Mouse (Mus musculus): Measurements from ENCODE around the gene Adam22. TPM values are rescaled to one million over a fixed set of nuclear protein-coding genes. Genes with fewer than 3 reads are reported as not detected.

The Adam22 gene
- 15.5 and 16.3 TPM in 2 replicates for polyA plus RNA-seq (2014; fragmentation: Nextera tagmentation; extraction: Ambion mirVana)

DNA sequence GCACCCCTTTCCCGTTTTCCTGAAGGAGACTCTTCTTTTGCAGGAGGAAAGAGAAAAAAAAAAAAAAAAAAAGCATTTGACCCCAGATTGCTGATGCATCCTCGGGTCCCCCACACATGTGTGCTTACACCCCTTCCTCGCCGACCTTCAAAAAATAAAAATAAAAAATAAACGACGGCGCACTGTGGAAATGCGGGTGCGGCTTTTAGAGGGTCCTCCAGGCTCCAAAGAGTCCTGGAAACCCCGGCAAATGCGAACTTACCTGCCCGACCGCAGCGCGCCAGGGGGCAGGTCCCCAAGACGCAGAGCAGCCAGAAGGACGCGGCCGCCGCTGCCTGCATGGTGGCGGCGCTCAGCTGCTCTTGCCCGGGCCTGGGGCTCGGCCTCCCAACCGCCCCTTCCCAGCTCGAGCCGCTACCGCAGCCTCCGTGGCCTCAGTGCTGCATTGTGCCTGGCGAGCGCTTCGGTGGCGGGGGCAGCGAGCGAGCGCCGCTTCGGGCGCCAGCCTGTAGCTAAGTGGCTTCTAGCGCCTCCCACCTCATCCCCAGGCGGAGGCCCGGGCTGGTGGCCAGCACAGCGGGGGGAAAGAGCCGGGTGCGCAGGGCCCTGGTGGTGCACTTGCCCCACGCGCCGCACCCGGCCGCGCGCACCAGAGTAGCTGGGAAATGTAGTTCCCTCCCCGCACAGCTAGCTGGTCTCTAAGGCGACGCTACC, at the start of gene Adam22:
Gene Adam22 (minus strand): TSS at position 547 of the 714 bp plus-strand sequence.
- ATAC-seq (replicated peaks; ENCODE audit: low FRiP score): peak; percentile 94
- H3K27ac ChIP-seq (ENCODE audit: low read depth, low read length): peak within 1 kb of the TSS; percentile 54; the same call in 1 of the 2 replicates
- H3K4me2 ChIP-seq (ENCODE audit: low read depth, low read length, severe bottlenecking): peak within 1 kb of the TSS; percentile 85
- H3K9ac ChIP-seq (ENCODE audit: low read length): peak within 1 kb of the TSS; percentile 84
- peak; percentile 84 for DNase-seq (ENCODE audit: low spot score)
- WGBS: under 1% methylated on average over 55 of the region's 55 CpGs
- H3K4me1 ChIP-seq (replicated peaks; ENCODE audit: control insufficient read depth, insufficient read depth, low read length): no peaks in the 10 kb centered on the region
- H3K27me3 ChIP-seq (ENCODE audit: control insufficient read depth, insufficient read depth, low read length): no peaks in the 10 kb centered on the region
- H3K9me3 ChIP-seq (ENCODE audit: control insufficient read depth, low read length): no peaks in the 10 kb centered on the region
- no peaks in the 10 kb centered on the region for H3K36me3 ChIP-seq (ENCODE audit: control insufficient read depth, insufficient read depth, low read length)
- peak within 1 kb of the TSS; percentile 68 for H3K4me3 ChIP-seq (ENCODE audit: low read depth, low read length)

- H3K9me3 ChIP-seq (ENCODE audit: control insufficient read depth, low read length): no peaks in the 10 kb centered on the region
- WGBS: 37% methylated on average over 1 of the region's 1 CpGs
- H3K4me1 ChIP-seq (replicated peaks; ENCODE audit: control insufficient read depth, insufficient read depth, low read length): peaks cover 3% of the 10 kb centered on the region; the same call in 1 of the 2 replicates
- no peak overlapping the region for H3K4me2 ChIP-seq (ENCODE audit: low read depth, low read length, severe bottlenecking)
- no peak overlapping the region for H3K4me3 ChIP-seq (ENCODE audit: low read depth, low read length)
- ATAC-seq (replicated peaks; ENCODE audit: low FRiP score): no peak
- no peak overlapping the region for H3K27ac ChIP-seq (ENCODE audit: low read depth, low read length)
- peaks cover 4% of the 10 kb centered on the region; the same call in 1 of the 2 replicates for H3K36me3 ChIP-seq (ENCODE audit: control insufficient read depth, insufficient read depth, low read length)
- no peak for DNase-seq (ENCODE audit: low spot score)
- no peaks in the 10 kb centered on the region for H3K27me3 ChIP-seq (ENCODE audit: control insufficient read depth, insufficient read depth, low read length)
- H3K9ac ChIP-seq (ENCODE audit: low read length): no peak overlapping the region
Measured at GRCm38 (mm10) chr5:8417443-8417842, 49.5 kb upstream of the Adam22 start.

DNA sequence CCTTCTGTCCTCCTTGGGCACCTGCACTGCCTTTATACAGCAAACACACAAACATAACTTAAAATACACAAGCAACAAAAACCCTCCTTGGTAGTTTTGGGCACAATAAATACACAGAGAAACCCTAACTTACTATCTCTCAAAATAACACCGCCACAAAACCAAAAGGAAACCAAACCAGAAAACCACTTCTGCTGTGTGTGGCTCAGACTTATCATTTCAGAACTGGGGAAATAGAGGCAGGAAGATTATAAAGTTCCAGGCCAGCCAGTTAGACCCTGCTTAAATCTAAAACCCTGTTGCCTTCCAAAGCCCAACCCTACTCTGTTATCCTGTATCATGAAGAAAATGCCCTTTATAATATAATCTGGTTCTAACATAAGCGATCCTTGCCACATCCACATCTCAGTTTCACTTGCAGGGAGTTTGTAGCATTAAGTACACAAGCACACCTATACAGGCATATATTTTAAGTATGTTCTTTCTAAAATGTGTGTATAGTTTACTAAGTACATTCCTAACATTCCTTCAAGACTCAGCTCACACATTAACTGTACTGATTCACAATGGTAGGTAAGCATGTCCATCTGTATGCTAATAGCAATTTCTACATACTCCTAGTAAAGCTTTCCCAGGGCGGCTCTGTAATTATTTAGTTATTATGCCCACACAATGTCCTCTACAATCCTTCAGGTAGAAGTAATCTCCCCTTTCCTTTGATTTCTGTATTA, 48.9 kb upstream of the Adam22 start:
- peaks cover 4% of the 10 kb centered on the region; the same call in 1 of the 2 replicates for H3K36me3 ChIP-seq (ENCODE audit: control insufficient read depth, insufficient read depth, low read length)
- H3K4me2 ChIP-seq (ENCODE audit: low read depth, low read length, severe bottlenecking): no peak overlapping the region
- no peak overlapping the region for H3K4me3 ChIP-seq (ENCODE audit: low read depth, low read length)
- WGBS: 91% methylated on average over 3 of the region's 3 CpGs
- H3K4me1 ChIP-seq (replicated peaks; ENCODE audit: control insufficient read depth, insufficient read depth, low read length): peaks cover 3% of the 10 kb centered on the region; the same call in 1 of the 2 replicates
- DNase-seq (ENCODE audit: low spot score) (no peak), ATAC-seq (replicated peaks; ENCODE audit: low FRiP score) (no peak)
- H3K27ac ChIP-seq (ENCODE audit: low read depth, low read length): no peak overlapping the region
- no peaks in the 10 kb centered on the region for H3K27me3 ChIP-seq (ENCODE audit: control insufficient read depth, insufficient read depth, low read length)
- H3K9ac ChIP-seq (ENCODE audit: low read length): no peak overlapping the region
- H3K9me3 ChIP-seq (ENCODE audit: control insufficient read depth, low read length): no peaks in the 10 kb centered on the region

- H3K36me3 ChIP-seq (ENCODE audit: control insufficient read depth, insufficient read depth, low read length): peaks cover 13% of the 10 kb centered on the region; the same call in 1 of the 2 replicates
- H3K27ac ChIP-seq (ENCODE audit: low read depth, low read length): no peak overlapping the region
- no peak overlapping the region for H3K9ac ChIP-seq (ENCODE audit: low read length)
- 90% methylated on average over 4 of the region's 4 CpGs for whole genome bisulfite sequencing
- ATAC-seq (replicated peaks; ENCODE audit: low FRiP score) (no peak), DNase-seq (ENCODE audit: low spot score) (no peak)
- no peaks in the 10 kb centered on the region for H3K27me3 ChIP-seq (ENCODE audit: control insufficient read depth, insufficient read depth, low read length)
- no peaks in the 10 kb centered on the region for H3K9me3 ChIP-seq (ENCODE audit: control insufficient read depth, low read length)
- H3K4me2 ChIP-seq (ENCODE audit: low read depth, low read length, severe bottlenecking): no peak overlapping the region
- H3K4me1 ChIP-seq (replicated peaks; ENCODE audit: control insufficient read depth, insufficient read depth, low read length): no peaks in the 10 kb centered on the region
- no peak overlapping the region for H3K4me3 ChIP-seq (ENCODE audit: low read depth, low read length)
Measured at GRCm38 (mm10) chr5:8408746-8409145, 40.8 kb upstream of the Adam22 start.

- Histone ChIP-seq H3K4me1 (replicated peaks; ENCODE audit: control insufficient read depth, insufficient read depth, low read length) (no peaks in the 10 kb centered on the region), H3K36me3 (ENCODE audit: control insufficient read depth, insufficient read depth, low read length) (no peaks in the 10 kb centered on the region; the same call in 1 of the 2 replicates), H3K4me2 (ENCODE audit: low read depth, low read length, severe bottlenecking) (no peak overlapping the region), H3K9ac (ENCODE audit: low read length) (no peak overlapping the region), H3K9me3 (ENCODE audit: control insufficient read depth, low read length) (no peaks in the 10 kb centered on the region), H3K27me3 (ENCODE audit: control insufficient read depth, insufficient read depth, low read length) (no peaks in the 10 kb centered on the region), H3K4me3 (ENCODE audit: low read depth, low read length) (no peak overlapping the region), H3K27ac (ENCODE audit: low read depth, low read length) (no peak overlapping the region)
- WGBS: 93% methylated on average over 13 of the region's 13 CpGs
- DNase-seq (ENCODE audit: low spot score) (no peak), ATAC-seq (replicated peaks; ENCODE audit: low FRiP score) (no peak)
Measured at GRCm38 (mm10) chr5:8397587-8398249, 29.8 kb upstream of the Adam22 start.

GRCm38 (mm10) chr5:8393891-8394583, 26.1 kb upstream of the Adam22 start:
- Histone ChIP-seq H3K9ac (ENCODE audit: low read length) (no peak overlapping the region), H3K4me1 (replicated peaks; ENCODE audit: control insufficient read depth, insufficient read depth, low read length) (no peaks in the 10 kb centered on the region), H3K36me3 (ENCODE audit: control insufficient read depth, insufficient read depth, low read length) (no peaks in the 10 kb centered on the region; the same call in 1 of the 2 replicates), H3K9me3 (ENCODE audit: control insufficient read depth, low read length) (no peaks in the 10 kb centered on the region), H3K4me3 (ENCODE audit: low read depth, low read length) (no peak overlapping the region), H3K27me3 (ENCODE audit: control insufficient read depth, insufficient read depth, low read length) (no peaks in the 10 kb centered on the region), H3K27ac (ENCODE audit: low read depth, low read length) (no peak overlapping the region), H3K4me2 (ENCODE audit: low read depth, low read length, severe bottlenecking) (no peak overlapping the region)
- no peak for ATAC-seq (replicated peaks; ENCODE audit: low FRiP score)
- 64% methylated on average over 1 of the region's 1 CpGs for WGBS
- DNase-seq (ENCODE audit: low spot score): no peak

DNA sequence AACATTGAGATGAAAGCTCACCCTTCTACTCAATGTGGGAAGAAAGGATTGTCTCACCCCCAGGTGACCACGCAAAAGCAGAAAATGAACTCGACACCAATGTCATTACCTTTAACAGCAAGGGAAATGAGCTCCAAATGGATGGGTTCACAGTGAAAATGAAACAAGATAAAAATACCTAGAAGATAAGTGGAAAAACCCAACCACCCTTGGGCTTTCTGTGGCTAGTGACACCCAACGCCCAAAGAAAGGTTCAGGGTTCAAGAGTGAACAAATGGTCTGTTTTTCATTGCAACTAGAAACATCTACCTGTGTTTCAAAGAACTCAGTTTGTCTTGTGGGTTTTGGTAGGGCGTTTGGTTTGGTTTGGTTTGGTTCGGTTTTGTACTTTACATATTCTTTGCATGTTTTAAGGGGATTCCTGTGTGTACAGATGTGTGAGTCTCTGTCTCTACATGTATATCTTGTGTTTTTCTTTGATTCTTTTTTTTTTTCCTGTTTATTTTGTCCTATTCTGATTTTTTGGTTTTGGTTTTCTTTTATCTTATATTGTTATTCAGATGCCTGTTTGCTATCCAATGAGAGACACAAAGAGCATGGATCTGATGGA, 6.4 kb upstream of the Adam22 start:
- Histone ChIP-seq H3K36me3 (ENCODE audit: control insufficient read depth, insufficient read depth, low read length) (no peaks in the 10 kb centered on the region), H3K9me3 (ENCODE audit: control insufficient read depth, low read length) (no peaks in the 10 kb centered on the region), H3K4me2 (ENCODE audit: low read depth, low read length, severe bottlenecking) (no peak overlapping the region), H3K4me1 (replicated peaks; ENCODE audit: control insufficient read depth, insufficient read depth, low read length) (no peaks in the 10 kb centered on the region), H3K27ac (ENCODE audit: low read depth, low read length) (no peak overlapping the region), H3K27me3 (ENCODE audit: control insufficient read depth, insufficient read depth, low read length) (no peaks in the 10 kb centered on the region), H3K9ac (ENCODE audit: low read length) (no peak overlapping the region), H3K4me3 (ENCODE audit: low read depth, low read length) (no peak overlapping the region)
- DNase-seq (ENCODE audit: low spot score) (no peak), ATAC-seq (replicated peaks; ENCODE audit: low FRiP score) (no peak)
- WGBS: 82% methylated on average over 5 of the region's 5 CpGs

DNA sequence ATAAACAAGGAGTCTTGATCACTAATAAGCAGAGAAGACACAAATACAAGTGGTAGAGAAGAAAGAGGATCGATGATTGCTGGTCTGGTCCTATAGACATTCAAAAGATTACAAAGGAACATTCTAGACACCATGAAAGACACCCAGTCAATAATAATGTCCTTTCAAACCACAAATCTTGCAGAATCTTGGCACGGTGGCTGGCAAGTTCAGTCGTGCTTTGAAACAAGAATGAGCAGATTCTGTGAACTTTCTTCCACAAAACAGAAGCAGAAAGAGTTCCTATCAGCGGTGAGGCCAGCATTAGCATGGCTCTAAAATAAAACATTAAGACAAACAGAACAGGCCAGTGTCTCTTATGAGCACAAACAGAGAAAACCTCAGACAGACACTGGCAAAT, 5.5 kb upstream of the Adam22 start:
- Histone ChIP-seq H3K9me3 (ENCODE audit: control insufficient read depth, low read length) (no peaks in the 10 kb centered on the region), H3K4me3 (ENCODE audit: low read depth, low read length) (no peak overlapping the region), H3K36me3 (ENCODE audit: control insufficient read depth, insufficient read depth, low read length) (no peaks in the 10 kb centered on the region), H3K4me1 (replicated peaks; ENCODE audit: control insufficient read depth, insufficient read depth, low read length) (no peaks in the 10 kb centered on the region), H3K27me3 (ENCODE audit: control insufficient read depth, insufficient read depth, low read length) (no peaks in the 10 kb centered on the region), H3K4me2 (ENCODE audit: low read depth, low read length, severe bottlenecking) (no peak overlapping the region), H3K9ac (ENCODE audit: low read length) (no peak overlapping the region), H3K27ac (ENCODE audit: low read depth, low read length) (no peak overlapping the region)
- WGBS: 85% methylated on average over 4 of the region's 4 CpGs
- DNase-seq (ENCODE audit: low spot score) (no peak), ATAC-seq (replicated peaks; ENCODE audit: low FRiP score) (no peak)

Measured in forebrain, embryonic 11.5 days (tissue).